In genomic region chr12:6042326-6042725, GRCm38 (mm10) we compare ENCODE assay signal across 13 mouse cellular contexts.
DNase-seq lines count a peak whose midpoint lies in the region; ATAC-seq and TF ChIP-seq lines count a peak whose summit lies in the region.
"Had no signal": no experiment of that assay in that cellular context is flagged by ENCODE, and none has a peak within 500 bp of the region (broad histone marks: within the 10 kb centered on the region; RNA-seq: fewer than 3 reads in every experiment).

No protein-coding gene starts in this region.

- H3K9ac ChIP-seq in heart, postnatal 0 days (replicated peaks; ENCODE audit: low read depth, low read length) = no peak overlapping the region
- no peak overlapping the region for H3K9ac ChIP-seq in midbrain, embryonic 13.5 days (replicated peaks)
- no peak overlapping the region for H3K9ac ChIP-seq in embryonic facial prominence, embryonic 11.5 days (replicated peaks; ENCODE audit: low read length)
- no peak overlapping the region for H3K9ac ChIP-seq in neural tube, embryonic 11.5 days (ENCODE audit: low read length)
- H3K9ac ChIP-seq: embryonic facial prominence, embryonic 12.5 days; neural tube, embryonic 12.5 days had no signal

- no peak overlapping the region for H3K4me3 ChIP-seq in heart, postnatal 0 days (ENCODE audit: low read depth, low read length)
- no peak overlapping the region for H3K4me3 ChIP-seq in midbrain, embryonic 10.5 days
- H3K4me3 ChIP-seq in midbrain, embryonic 13.5 days (replicated peaks) = no peak overlapping the region
- H3K4me3 ChIP-seq in embryonic facial prominence, embryonic 11.5 days (ENCODE audit: low read depth, low read length) = no peak overlapping the region
- no peak overlapping the region for H3K4me3 ChIP-seq in neural tube, embryonic 11.5 days (ENCODE audit: low read depth, low read length)
- H3K4me3 ChIP-seq: embryonic facial prominence, embryonic 12.5 days; left cerebral cortex, adult 2 months; neural tube, embryonic 12.5 days had no signal

- H3K9me3 ChIP-seq in heart, postnatal 0 days (replicated peaks; ENCODE audit: control insufficient read depth, low read length) = no peaks in the 10 kb centered on the region
- H3K9me3 ChIP-seq in midbrain, embryonic 10.5 days (replicated peaks) = no peaks in the 10 kb centered on the region
- H3K9me3 ChIP-seq in midbrain, embryonic 13.5 days = no peaks in the 10 kb centered on the region
- no peaks in the 10 kb centered on the region for H3K9me3 ChIP-seq in embryonic facial prominence, embryonic 11.5 days (replicated peaks; ENCODE audit: control insufficient read depth, low read length)
- no peaks in the 10 kb centered on the region for H3K9me3 ChIP-seq in neural tube, embryonic 11.5 days (ENCODE audit: control insufficient read depth, low read length)
- H3K9me3 ChIP-seq: embryonic facial prominence, embryonic 12.5 days; neural tube, embryonic 12.5 days had no signal

- no peak for ATAC-seq in heart, postnatal 0 days (ENCODE audit: insufficient read depth, low read depth)
- no peak for ATAC-seq in midbrain, embryonic 13.5 days
- no peak for ATAC-seq in embryonic facial prominence, embryonic 11.5 days (replicated peaks; ENCODE audit: insufficient number of reproducible peaks, low FRiP score, low TSS enrichment, low read depth)
- no peak for ATAC-seq in neural tube, embryonic 11.5 days (ENCODE audit: insufficient read depth, low FRiP score, low TSS enrichment)
- ATAC-seq: inflammation-experienced regulatory T-cells, adult 6 months had no signal

- 43% methylated on average over 1 of the region's 1 CpGs for WGBS in heart, postnatal 0 days
- 50% methylated on average over 1 of the region's 1 CpGs for WGBS in midbrain, embryonic 10.5 days
- WGBS in midbrain, embryonic 13.5 days = 37% methylated on average over 1 of the region's 1 CpGs
- WGBS in embryonic facial prominence, embryonic 11.5 days = 28% methylated on average over 1 of the region's 1 CpGs
- WGBS in neural tube, embryonic 11.5 days = 46% methylated on average over 1 of the region's 1 CpGs

- no peak overlapping the region for H3K4me2 ChIP-seq in heart, postnatal 0 days (ENCODE audit: low read depth, low read length)
- H3K4me2 ChIP-seq in midbrain, embryonic 13.5 days (replicated peaks) = no peak overlapping the region
- no peak overlapping the region for H3K4me2 ChIP-seq in embryonic facial prominence, embryonic 11.5 days (ENCODE audit: low read depth, low read length)
- no peak overlapping the region for H3K4me2 ChIP-seq in neural tube, embryonic 11.5 days (ENCODE audit: low read depth)
- H3K4me2 ChIP-seq: embryonic facial prominence, embryonic 12.5 days; neural tube, embryonic 12.5 days had no signal

- intact Hi-C loops in heart, postnatal 25 days (cut with DNase I) = no loop called here
- intact Hi-C loops in left cerebral cortex, postnatal 25 days (cut with DNase I) = no loop called here

- TF ChIP-seq CTCF in heart, postnatal 0 days (IDR thresholded peaks at IDR 0.05; ENCODE audit: low read depth) = 0 out of 2 replicates have a peak, but pooled peaks have one; percentile 3

- H3K27ac ChIP-seq in heart, postnatal 0 days (ENCODE audit: low read depth) = no peak overlapping the region
- H3K27ac ChIP-seq in midbrain, embryonic 10.5 days (replicated peaks) = no peak overlapping the region
- no peak overlapping the region for H3K27ac ChIP-seq in midbrain, embryonic 13.5 days
- H3K27ac ChIP-seq in embryonic facial prominence, embryonic 11.5 days (replicated peaks; ENCODE audit: low read depth, low read length) = no peak overlapping the region
- H3K27ac ChIP-seq in neural tube, embryonic 11.5 days (ENCODE audit: low read depth, low read length) = no peak overlapping the region
- H3K27ac ChIP-seq: embryonic facial prominence, embryonic 12.5 days; left cerebral cortex, adult 2 months; neural tube, embryonic 12.5 days had no signal

- H3K36me3 ChIP-seq in heart, postnatal 0 days (replicated peaks; ENCODE audit: control insufficient read depth, insufficient read depth, low read length) = no peaks in the 10 kb centered on the region
- H3K36me3 ChIP-seq in midbrain, embryonic 10.5 days = no peaks in the 10 kb centered on the region
- H3K36me3 ChIP-seq in midbrain, embryonic 13.5 days = no peaks in the 10 kb centered on the region
- no peaks in the 10 kb centered on the region for H3K36me3 ChIP-seq in embryonic facial prominence, embryonic 11.5 days (replicated peaks; ENCODE audit: control insufficient read depth, insufficient read depth, low read depth, low read length)
- no peaks in the 10 kb centered on the region for H3K36me3 ChIP-seq in neural tube, embryonic 11.5 days (ENCODE audit: control insufficient read depth, insufficient read depth, low read length)
- H3K36me3 ChIP-seq: embryonic facial prominence, embryonic 12.5 days; neural tube, embryonic 12.5 days had no signal

- no peak for DNase-seq in heart, postnatal 0 days (ENCODE audit: low spot score)
- DNase-seq in heart, postnatal 25 days (ENCODE audit: low spot score) = no peak
- DNase-seq in midbrain, embryonic 10.5 days (ENCODE audit: low spot score) = peak; percentile 19
- DNase-seq in embryonic facial prominence, embryonic 11.5 days (ENCODE audit: low spot score) = peak; percentile 77
- peak; percentile 14 for DNase-seq in neural tube, embryonic 11.5 days (ENCODE audit: low spot score)
- DNase-seq in urinary bladder, postnatal 14 days (ENCODE audit: low spot score) = no peak
- no peak for DNase-seq in left cerebral cortex, postnatal 25 days (ENCODE audit: low spot score in 2 of 2)
- DNase-seq: thymus, postnatal 25 days had no signal

- TF ChIP-seq EP300 in heart, postnatal 0 days (IDR thresholded peaks at IDR 0.05; ENCODE audit: low read depth) = no peak

- H3K4me1 ChIP-seq in heart, postnatal 0 days (ENCODE audit: control insufficient read depth, insufficient read depth) = no peaks in the 10 kb centered on the region
- peaks cover 9% of the 10 kb centered on the region for H3K4me1 ChIP-seq in midbrain, embryonic 10.5 days
- H3K4me1 ChIP-seq in midbrain, embryonic 13.5 days (replicated peaks) = peaks cover 18% of the 10 kb centered on the region
- no peaks in the 10 kb centered on the region for H3K4me1 ChIP-seq in embryonic facial prominence, embryonic 11.5 days (ENCODE audit: control insufficient read depth, insufficient read depth, low read length)
- no peaks in the 10 kb centered on the region for H3K4me1 ChIP-seq in neural tube, embryonic 11.5 days (ENCODE audit: control insufficient read depth, insufficient read depth, low read length)
- H3K4me1 ChIP-seq: embryonic facial prominence, embryonic 12.5 days; neural tube, embryonic 12.5 days had no signal

- no peaks in the 10 kb centered on the region for H3K27me3 ChIP-seq in heart, postnatal 0 days (ENCODE audit: control insufficient read depth, insufficient read depth, low read length)
- no peaks in the 10 kb centered on the region for H3K27me3 ChIP-seq in midbrain, embryonic 10.5 days (ENCODE audit: low read depth, poor library complexity, severe bottlenecking)
- H3K27me3 ChIP-seq in midbrain, embryonic 13.5 days = no peaks in the 10 kb centered on the region
- no peaks in the 10 kb centered on the region for H3K27me3 ChIP-seq in embryonic facial prominence, embryonic 11.5 days (ENCODE audit: control insufficient read depth, insufficient read depth, low read length)
- H3K27me3 ChIP-seq in neural tube, embryonic 11.5 days (ENCODE audit: control insufficient read depth, insufficient read depth, low read length) = no peaks in the 10 kb centered on the region
- H3K27me3 ChIP-seq: embryonic facial prominence, embryonic 12.5 days; neural tube, embryonic 12.5 days had no signal

Comparison
In these comparisons a context has a peak if more than half of its experiments do, and no peak if none do; other contexts are left out.
1. DNase-seq: peak in midbrain, embryonic 10.5 days (single experiment), embryonic facial prominence, embryonic 11.5 days (single experiment) and neural tube, embryonic 11.5 days (single experiment); none in heart, postnatal 0 days (single experiment), heart, postnatal 25 days (single experiment), urinary bladder, postnatal 14 days (single experiment) and left cerebral cortex, postnatal 25 days (0 of 2).